Mouse (Mus musculus): ENCODE results near the gene 4930432M17Rik. TPM values are rescaled to one million over a fixed set of nuclear protein-coding genes. Genes with fewer than 3 reads are reported as not detected.

Gene 4930432M17Rik
- not detected for total RNA-seq (2021)
- long read RNA-seq, experiment 1 = 0 reads
- long read RNA-seq, experiment 2 = 0 reads

DNA sequence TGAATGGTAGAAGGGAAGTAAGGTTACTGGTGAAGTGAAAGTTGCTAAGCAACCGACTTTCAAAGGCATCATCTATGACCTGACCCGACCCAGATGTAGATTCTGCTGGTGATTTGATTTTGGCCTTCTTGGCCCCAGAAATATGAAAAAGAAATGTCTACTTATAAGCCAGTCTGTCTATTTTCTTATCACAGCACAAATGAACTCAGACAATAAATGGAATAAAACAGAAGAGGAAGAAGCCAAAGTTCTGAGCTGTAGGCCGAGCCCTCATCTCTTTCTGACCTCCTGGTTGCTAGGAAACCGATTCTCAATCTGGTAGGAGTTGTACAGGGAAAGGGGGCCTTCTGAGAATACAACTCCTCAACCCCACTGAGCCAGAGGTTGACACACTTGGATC lies at the start of gene 4930432M17Rik:
TSS of gene 4930432M17Rik (plus strand) at position 301 of the 400 bp plus-strand sequence.
- DNase-seq = no peak

- no peak for DNase-seq
Measured at GRCm38 (mm10) chr3:121625662-121626061, 44.9 kb upstream of the 4930432M17Rik start.

DNA sequence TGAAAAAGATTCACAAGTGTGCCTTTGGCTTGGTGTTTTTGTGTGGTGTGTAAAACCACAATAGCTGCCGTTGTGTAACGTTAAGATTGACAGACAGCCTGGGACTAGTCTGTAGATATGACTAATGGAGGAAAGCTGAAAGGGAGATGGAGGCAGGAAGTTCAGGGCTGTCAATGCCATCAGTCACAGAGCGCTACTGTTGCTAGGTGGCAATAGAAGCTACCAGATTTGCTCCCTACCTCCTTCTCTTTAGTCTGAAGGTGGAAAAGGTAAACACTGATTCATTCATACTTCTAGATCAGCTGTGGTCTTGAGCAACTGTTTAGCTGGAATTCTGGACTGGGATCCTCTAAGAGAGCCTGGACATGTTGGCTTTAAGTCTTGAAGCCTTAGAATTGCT lies 44.3 kb upstream of the 4930432M17Rik start:
- DNase-seq = no peak

- no peak for DNase-seq
Measured at GRCm38 (mm10) chr3:121628245-121628644, 42.3 kb upstream of the 4930432M17Rik start.

DNA sequence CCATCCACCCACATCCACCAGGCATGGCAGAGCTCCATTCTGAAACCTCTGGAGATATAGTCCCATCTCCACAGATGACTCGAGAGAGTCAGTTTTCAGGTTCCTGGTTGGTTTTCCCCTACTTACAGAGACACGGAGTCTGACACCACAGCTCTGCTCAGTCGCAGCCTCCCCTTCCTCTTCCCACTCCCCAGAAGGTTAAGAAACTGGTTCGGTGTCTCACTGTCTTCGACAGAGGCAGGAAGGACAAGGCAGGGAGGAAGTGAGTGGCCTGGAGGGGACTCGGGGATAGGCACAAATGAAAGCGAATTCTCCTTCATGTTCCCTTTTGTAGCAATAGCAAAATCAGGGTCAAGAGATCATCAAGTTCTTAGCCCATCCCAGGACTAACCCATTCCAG lies 39.9 kb upstream of the 4930432M17Rik start:
- no peak for DNase-seq

- no peak for DNase-seq
Measured at GRCm38 (mm10) chr3:121634963-121635362, 35.6 kb upstream of the 4930432M17Rik start.

GRCm38 (mm10) chr3:121635505-121635904 lies 35.1 kb upstream of the 4930432M17Rik start:
- peak; percentile 49 to 72 for DNase-seq

GRCm38 (mm10) chr3:121636315-121636714 lies 34.2 kb upstream of the 4930432M17Rik start:
- DNase-seq = peak in 1 of 2 experiments; percentile 62

DNA sequence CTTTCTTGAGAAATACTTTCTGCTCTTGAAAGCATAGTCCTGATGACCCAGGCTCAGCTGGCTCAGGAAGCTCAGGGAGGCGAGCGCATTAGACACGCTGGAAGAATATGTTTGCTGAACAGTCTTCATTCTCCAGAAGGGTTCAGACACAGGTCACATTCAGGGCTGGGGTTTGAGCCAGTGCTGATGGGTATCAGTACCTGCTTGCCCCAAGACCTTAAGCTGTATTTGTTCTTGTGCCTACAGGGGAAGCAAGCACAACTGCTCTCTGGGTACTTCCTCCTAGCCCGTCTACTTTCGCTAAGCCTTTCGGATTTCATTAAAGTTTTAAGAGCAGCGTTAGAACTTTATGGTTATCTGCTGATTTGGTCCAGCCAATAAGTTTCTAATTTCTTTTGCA lies 33.8 kb upstream of the 4930432M17Rik start:
- DNase-seq = no peak

DNA sequence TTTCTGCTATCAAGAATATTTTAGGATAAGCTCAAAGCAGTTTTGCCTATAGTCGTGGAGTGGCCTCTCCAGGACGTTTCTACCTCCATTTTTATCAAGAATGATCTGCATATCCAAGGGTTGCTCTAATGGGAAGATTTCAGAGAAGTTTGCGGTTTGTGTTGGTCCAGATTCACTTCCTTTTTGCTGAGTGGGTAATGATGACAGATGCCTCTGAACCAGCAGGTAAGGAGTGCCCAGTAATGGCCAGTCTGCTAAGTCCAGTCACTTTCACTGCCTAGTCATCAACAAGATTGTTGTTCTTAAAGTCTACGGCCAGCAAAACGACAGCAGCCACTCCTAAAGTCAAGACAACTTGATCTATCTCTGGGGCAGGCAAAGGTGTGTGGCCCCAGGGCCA lies 32.8 kb upstream of the 4930432M17Rik start:
- no peak for DNase-seq

- DNase-seq = no peak
Measured at GRCm38 (mm10) chr3:121638241-121638640, 32.3 kb upstream of the 4930432M17Rik start.

DNA sequence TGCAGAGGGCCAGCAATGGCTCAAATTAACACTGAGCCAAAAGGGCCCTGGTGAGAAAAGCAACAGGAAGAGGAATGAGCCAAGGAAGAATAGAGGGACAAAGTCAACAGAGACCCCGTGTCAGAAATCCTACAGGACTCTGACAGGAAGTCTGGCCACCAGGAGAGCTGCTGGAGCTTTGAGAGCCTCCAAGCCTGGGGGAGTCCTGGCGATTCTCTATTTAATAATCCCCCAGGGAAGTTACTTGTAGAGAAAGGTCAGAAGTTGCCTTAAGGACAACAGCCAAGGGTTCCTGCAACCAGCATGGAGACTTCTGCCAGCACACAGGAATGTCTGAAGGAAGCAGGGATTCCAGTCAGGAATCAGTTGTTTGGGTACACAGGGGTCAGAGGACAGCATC lies 30.0 kb upstream of the 4930432M17Rik start:
- no peak for DNase-seq

GRCm38 (mm10) chr3:121643236-121643635 lies 27.3 kb upstream of the 4930432M17Rik start:
- peak; percentile 52 to 68 for DNase-seq

DNA sequence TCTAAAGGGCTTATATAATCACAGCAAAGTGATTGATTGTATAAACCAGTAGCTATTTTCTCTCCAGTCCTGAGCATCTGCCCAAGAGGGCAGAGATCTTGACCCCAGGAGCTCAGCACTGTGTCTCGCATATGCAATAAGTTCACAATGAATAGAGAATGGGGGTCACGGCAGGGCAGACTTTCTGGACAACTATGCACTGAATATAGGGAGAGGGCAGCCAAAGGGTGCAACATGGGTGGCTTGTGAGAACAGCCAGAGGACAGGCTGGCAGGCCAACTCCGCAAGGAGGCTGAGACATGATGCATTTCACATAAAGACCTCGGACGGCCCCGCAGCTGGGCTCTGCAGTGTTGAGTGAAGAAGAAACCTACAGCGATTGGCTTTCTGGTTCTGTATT lies 25.1 kb upstream of the 4930432M17Rik start:
- no peak for DNase-seq

- no peak for DNase-seq
Measured at GRCm38 (mm10) chr3:121646364-121647048, 24.1 kb upstream of the 4930432M17Rik start.

DNA sequence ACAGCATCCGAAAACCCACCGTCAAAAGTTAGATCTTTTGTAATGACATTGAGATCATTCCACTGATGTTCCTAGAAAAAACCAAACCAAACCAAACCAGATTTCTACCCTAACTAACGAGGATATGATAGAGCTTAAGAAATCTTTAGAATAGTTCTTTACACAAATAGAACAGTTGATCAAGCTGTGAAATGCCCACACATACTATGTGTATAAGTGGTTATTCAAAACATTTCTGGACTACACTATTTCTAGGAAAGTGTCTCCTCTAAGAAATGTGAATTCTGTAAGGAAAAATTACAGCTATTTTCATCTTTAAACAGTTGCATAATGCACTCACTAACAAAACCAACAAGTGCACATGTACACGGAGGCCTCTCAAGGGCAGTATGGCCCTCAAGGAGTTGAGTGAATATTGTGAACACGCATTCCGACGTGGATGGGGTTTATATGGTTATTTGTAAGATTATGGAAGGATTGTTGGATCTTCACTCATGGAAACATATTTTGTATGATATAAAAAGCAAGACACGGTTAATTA lies 22.3 kb upstream of the 4930432M17Rik start:
- no peak for DNase-seq

GRCm38 (mm10) chr3:121650052-121650671 lies 20.4 kb upstream of the 4930432M17Rik start:
- no peak for DNase-seq

DNA sequence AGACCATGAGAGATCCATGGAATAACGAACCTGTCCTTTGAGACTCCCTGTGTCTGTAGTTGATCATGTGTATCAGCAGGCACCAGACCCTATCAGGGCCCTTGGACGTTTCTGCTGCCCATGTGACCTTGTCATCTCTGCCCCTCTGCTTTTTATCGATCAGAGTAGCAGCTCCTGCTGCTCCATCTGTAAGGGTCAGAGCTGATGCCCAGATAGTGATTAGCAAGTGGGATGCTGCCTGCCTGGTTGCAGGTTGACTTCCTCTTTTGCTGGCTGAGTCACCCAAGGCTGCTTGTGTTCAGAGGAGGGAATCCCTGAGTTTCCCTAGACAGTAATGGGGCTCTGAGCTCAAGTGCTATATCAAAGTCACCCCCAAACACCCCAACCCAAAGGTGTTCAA lies 18.9 kb upstream of the 4930432M17Rik start:
- DNase-seq = no peak

- peak in 1 of 2 experiments; percentile 48 for DNase-seq
Measured at GRCm38 (mm10) chr3:121652186-121652585, 18.4 kb upstream of the 4930432M17Rik start.

GRCm38 (mm10) chr3:121656922-121657321 lies 13.6 kb upstream of the 4930432M17Rik start:
- no peak for DNase-seq

DNA sequence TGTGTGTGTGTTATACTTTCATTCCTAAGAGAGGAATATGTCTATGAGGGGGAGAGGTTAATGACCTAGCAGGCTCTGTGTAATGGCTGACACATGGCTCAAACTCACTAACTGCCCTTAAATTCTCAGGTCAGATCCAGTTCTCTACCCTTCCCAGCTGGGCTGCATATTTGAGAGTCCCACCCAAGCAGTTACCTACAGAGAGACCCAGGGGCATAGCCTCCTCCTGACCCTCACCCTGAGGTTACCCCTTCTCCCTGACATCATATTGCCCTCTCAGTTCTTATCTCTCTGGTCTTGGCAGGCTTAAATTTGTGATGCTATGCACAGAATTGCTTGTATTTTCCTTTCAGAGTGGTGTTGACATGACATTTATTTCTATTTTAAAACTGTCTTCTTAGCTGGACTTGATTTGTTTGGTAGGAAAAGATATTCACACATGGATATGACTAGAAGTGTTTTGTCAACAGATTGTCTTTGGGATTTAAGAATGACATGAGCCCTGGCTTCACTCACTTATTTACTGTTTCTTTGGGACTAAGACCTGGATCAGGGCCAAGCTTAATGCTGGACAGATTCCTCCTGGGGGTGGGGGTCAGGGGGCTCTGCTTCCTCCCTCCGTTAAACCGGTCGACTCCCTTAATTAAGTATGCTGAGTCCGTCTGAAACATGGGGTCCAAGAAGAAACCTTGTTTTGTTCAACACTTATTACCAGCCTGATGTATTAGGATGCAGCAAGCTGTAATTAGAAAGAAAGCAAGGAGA lies 7.7 kb upstream of the 4930432M17Rik start:
- DNase-seq = no peak

- no peak for DNase-seq
Measured at GRCm38 (mm10) chr3:121663470-121663847, 7.1 kb upstream of the 4930432M17Rik start.
